ENCODE assay signal across 8 mouse cellular contexts in genomic region chr14:75235955-75236635, GRCm38 (mm10). TPM values are rescaled to one million over a fixed set of nuclear protein-coding genes. Genes with fewer than 3 reads are reported as not detected.
DNase-seq lines count a peak whose midpoint lies in the region; ATAC-seq and TF ChIP-seq lines count a peak whose summit lies in the region.

No protein-coding gene starts in this region.

- H3K36me3 ChIP-seq in kidney, embryonic 15.5 days: no peaks in the 10 kb centered on the region
- no peaks in the 10 kb centered on the region for H3K36me3 ChIP-seq in kidney, postnatal 0 days (ENCODE audit: insufficient read depth, low read length)

- peak overlapping the region; percentile 35 for H3K4me2 ChIP-seq in kidney, embryonic 15.5 days
- H3K4me2 ChIP-seq in kidney, postnatal 0 days (ENCODE audit: low read length): peak overlapping the region; percentile 34

- H3K9ac ChIP-seq in kidney, embryonic 15.5 days: no peak overlapping the region
- no peak overlapping the region for H3K9ac ChIP-seq in kidney, postnatal 0 days (ENCODE audit: low read depth, low read length)

- H3K9me3 ChIP-seq in kidney, embryonic 15.5 days (replicated peaks): no peaks in the 10 kb centered on the region
- no peaks in the 10 kb centered on the region for H3K9me3 ChIP-seq in kidney, postnatal 0 days (replicated peaks; ENCODE audit: low read length)

- peak overlapping the region; percentile 72 for H3K27ac ChIP-seq in kidney, embryonic 15.5 days
- H3K27ac ChIP-seq in kidney, postnatal 0 days: no peak overlapping the region; the same call in 1 of the 2 replicates
- H3K27ac ChIP-seq in gastrocnemius, adult 2 months: no peak overlapping the region

- H3K27me3 ChIP-seq in kidney, embryonic 15.5 days: no peaks in the 10 kb centered on the region
- no peaks in the 10 kb centered on the region for H3K27me3 ChIP-seq in kidney, postnatal 0 days (ENCODE audit: insufficient read depth, low read length)

- H3K4me3 ChIP-seq in kidney, embryonic 15.5 days (replicated peaks): 0 out of 2 replicates have a peak overlapping the region, but pooled peaks have one; percentile 4
- no peak overlapping the region for H3K4me3 ChIP-seq in kidney, postnatal 0 days (replicated peaks; ENCODE audit: low read depth, low read length)
- no peak overlapping the region for H3K4me3 ChIP-seq in gastrocnemius, adult 2 months

- TF ChIP-seq CTCF in kidney, postnatal 0 days (IDR thresholded peaks at IDR 0.05; ENCODE audit: low read depth): no peak
- TF ChIP-seq CTCF in gastrocnemius, adult 2 months (IDR thresholded peaks at IDR 0.05): no peak

- peak; percentile 73 for ATAC-seq in kidney, embryonic 15.5 days (replicated peaks; ENCODE audit: low FRiP score)
- 0 out of 2 replicates have a peak, but pooled peaks have one; percentile 40 for ATAC-seq in kidney, postnatal 0 days (replicated peaks; ENCODE audit: low FRiP score, low read depth)
- no peak for ATAC-seq in megakaryocyte progenitor cell, adult 5-6 weeks (replicated peaks; ENCODE audit: poor library complexity)

- no peak for DNase-seq in kidney, postnatal 10 days
- DNase-seq in kidney, postnatal 0 days (ENCODE audit: low spot score): peak; percentile 17
- peak; percentile 64 for DNase-seq in mesoderm, embryonic 11.5 days (ENCODE audit: low read depth, low spot score)
- DNase-seq in telencephalon, adult 2 months (ENCODE audit: low read depth, low spot score): peak; percentile 36
- no peak for DNase-seq in gastrocnemius, postnatal 10 days
- no peak for DNase-seq in gastrocnemius, adult 2 months

- H3K4me1 ChIP-seq in kidney, embryonic 15.5 days: 0 out of 2 replicates have a peak, but pooled peaks cover 5% of the 10 kb centered on the region
- no peaks in the 10 kb centered on the region for H3K4me1 ChIP-seq in kidney, postnatal 0 days (replicated peaks; ENCODE audit: insufficient read depth, low read length)

- 41% methylated on average over 9 of the region's 9 CpGs for WGBS in kidney, embryonic 15.5 days
- 37% methylated on average over 9 of the region's 9 CpGs for WGBS in kidney, postnatal 0 days

- intact Hi-C loops in gastrocnemius, adult 2 months (cut with DNase I): no loop called here

RNA-seq across cellular contexts. Expression of gene Cpb2, which starts 6.0 kb away (rescaled TPM):
- polyA plus RNA-seq in kidney, embryonic 15.5 days (2015; fragmentation: Nextera tagmentation; extraction: Ambion mirVana): 18.4 and 19.4 TPM in 2 replicates
- polyA plus RNA-seq in kidney, postnatal 0 days (2015; fragmentation: Nextera tagmentation; extraction: Ambion mirVana): 23.6 and 26.3 TPM in 2 replicates
- not detected in 2 replicates for total RNA-seq in megakaryocyte progenitor cell, adult 5-6 weeks (2015)
- not detected in 2 replicates for total RNA-seq in megakaryocyte progenitor cell, adult 5-6 weeks (2017)
- not detected for total RNA-seq in gastrocnemius, postnatal 10 days (2021)
- total RNA-seq in gastrocnemius, adult 2 months (2021): not detected

RNA-seq across cellular contexts. Expression of gene Zc3h13, which starts 48.1 kb away (rescaled TPM):
- polyA plus RNA-seq in kidney, embryonic 15.5 days (2015; fragmentation: Nextera tagmentation; extraction: Ambion mirVana): 34.0 and 36.1 TPM in 2 replicates
- polyA plus RNA-seq in kidney, postnatal 0 days (2015; fragmentation: Nextera tagmentation; extraction: Ambion mirVana): 27.1 and 28.0 TPM in 2 replicates
- 23.4 and 31.9 TPM in 2 replicates for total RNA-seq in megakaryocyte progenitor cell, adult 5-6 weeks (2015)
- 23.7 and 26.9 TPM in 2 replicates for total RNA-seq in megakaryocyte progenitor cell, adult 5-6 weeks (2017)
- total RNA-seq in gastrocnemius, postnatal 10 days (2021): 10 to 100 TPM; 20.2 to 23.9 TPM
- 10 to 100 TPM; 14.7 to 15.3 TPM for total RNA-seq in gastrocnemius, adult 2 months (2021)

Comparison
In these comparisons a context has a peak if more than half of its experiments do, and no peak if none do; other contexts are left out.
1. DNase-seq: peak in kidney, postnatal 0 days (single experiment), mesoderm, embryonic 11.5 days (single experiment) and telencephalon, adult 2 months (single experiment); none in kidney, postnatal 10 days (single experiment), gastrocnemius, postnatal 10 days (single experiment) and gastrocnemius, adult 2 months (single experiment).